Mouse (Mus musculus) spleen, postnatal 4 days (tissue): ENCODE data around the gene 1110059E24Rik.
A peak's percentile ranks its signal among the peaks of the same experiment; 100 is the strongest.
"Not testable (repeated sequence)": the region's sequence is repeated elsewhere in the genome, so short reads cannot be mapped to it uniquely, and the experiment has no call there.

Source experiments
- DNase-seq, 2 experiments: peaks; one replicate each; pipeline ENCODE4 v3.0.0; 2022; ENCODE audit warnings: low spot score in 2 of 2

Gene 1110059E24Rik

GRCm38 (mm10) chr19:21626271-21626988, 26.3 kb downstream of the 1110059E24Rik start:
- no peak for DNase-seq

DNA sequence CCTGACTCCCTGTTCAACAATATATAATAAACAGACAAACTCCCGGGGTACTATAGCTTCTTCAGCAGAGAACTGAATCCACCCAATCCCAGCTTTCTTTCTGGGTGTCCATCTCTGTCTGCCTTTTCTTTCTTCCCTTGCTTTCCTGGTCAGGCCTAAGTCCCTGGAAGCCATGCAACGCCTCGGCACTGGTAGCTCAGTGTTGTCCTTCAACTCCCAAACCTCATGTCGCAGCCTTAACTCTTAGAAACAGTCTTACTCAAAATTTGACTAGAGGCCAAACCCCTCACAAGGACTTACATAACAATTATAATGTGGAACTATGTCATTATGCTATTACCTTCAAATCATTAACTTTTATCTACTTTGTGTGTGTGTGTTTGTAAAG, 28.6 kb downstream of the 1110059E24Rik start:
- no peak for DNase-seq

- no peak for DNase-seq
Observed at GRCm38 (mm10) chr19:21623410-21624147, 29.2 kb downstream of the 1110059E24Rik start.

DNA sequence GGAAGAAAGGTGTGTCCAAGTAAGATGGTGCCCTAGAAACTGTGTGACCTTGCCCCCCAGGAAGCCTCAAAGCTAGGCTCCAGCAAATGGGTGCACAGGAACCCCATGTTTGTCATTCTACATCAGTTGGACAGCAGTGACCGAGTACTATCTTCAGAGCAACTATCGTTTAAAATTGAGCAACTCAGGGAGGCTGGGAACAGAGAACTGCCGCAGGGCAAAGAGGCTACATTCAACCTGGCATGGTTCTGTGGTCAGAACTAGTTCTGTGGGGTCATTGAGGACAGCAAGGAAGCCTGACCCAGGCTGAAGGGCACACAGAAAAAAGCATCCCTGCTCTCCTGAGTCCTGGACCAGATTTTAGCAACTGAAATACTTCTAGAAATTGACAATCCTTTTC, 37.0 kb downstream of the 1110059E24Rik start:
- DNase-seq: no peak

DNA sequence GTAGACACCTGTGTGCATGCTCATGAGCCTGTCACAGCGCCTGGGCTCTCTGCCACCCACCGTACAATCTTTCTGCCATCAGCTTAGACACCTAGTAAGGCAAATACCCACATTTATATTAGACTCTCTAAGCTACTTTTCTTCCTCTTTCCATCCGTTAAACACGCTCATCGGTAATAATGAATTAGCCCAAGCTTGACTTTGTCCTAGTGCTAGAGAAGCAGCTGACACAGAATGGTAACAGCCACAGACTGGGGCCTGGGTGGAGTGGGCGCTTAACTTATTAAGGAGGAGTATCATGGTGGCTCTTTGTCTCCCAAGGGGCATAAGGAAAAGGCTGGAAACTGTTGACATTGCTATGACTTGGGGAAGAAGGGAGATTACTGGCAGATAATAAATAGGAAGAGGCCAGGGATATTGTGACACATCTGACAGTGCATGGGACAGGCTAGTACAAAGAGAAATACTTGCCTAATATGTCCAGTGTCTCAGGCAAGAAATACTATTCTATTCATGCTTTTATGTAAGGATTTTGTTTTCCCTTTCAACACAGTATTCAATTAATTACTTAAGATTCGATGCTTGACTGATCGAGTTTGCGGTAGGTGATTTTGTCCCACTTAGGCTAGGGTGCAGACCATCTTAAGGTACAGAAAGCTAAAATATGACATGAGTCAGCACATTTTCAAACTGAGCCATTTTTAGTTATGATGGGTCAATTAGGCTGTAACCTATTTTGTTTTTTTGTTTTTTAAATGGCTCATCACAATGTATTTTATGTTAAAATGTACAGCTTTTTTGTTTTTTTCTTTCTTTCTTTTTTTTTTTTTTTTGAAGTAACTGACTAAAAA, 40.8 kb downstream of the 1110059E24Rik start:
- no peak for DNase-seq

DNA sequence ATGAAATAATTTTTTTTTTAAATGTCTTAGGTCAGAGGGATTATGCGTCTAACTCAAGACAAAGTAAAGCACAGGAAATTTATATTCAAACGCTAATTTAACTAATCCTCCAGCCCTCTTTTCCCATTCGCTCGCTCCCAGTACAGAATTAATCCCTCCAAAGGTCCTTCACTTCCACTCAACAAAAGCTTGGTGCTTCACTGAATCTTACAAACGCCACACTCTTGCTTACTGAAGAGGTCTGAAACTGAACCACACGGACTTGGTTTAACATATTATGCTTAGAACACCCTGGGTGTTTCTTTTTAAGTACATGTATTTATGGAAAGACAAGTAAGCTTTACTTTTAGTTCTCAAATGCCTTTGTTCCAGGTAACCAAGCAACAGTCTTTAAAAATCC, 41.5 kb downstream of the 1110059E24Rik start:
- no peak for DNase-seq

DNA sequence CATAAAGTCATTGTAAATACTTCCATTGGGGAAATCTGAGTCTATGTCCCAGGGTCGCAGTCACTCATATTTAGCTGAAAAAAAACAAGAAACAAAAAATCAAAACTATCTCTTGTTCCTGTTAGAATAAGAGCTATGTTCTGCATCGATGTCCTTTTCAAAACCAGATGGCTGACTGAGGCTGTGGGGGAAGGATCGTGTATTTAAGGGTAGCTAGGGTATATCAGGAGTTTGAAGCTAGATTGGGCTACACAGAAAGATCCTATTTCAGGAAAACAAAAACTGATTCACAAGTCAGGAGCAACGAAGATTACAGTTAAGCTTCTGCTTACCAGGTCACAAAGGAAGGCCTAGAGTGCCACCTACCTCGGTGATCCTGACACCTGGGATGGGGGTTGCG, 42.5 kb downstream of the 1110059E24Rik start:
- DNase-seq: no peak

GRCm38 (mm10) chr19:21605294-21605693, 47.5 kb downstream of the 1110059E24Rik start:
- no peak for DNase-seq

DNA sequence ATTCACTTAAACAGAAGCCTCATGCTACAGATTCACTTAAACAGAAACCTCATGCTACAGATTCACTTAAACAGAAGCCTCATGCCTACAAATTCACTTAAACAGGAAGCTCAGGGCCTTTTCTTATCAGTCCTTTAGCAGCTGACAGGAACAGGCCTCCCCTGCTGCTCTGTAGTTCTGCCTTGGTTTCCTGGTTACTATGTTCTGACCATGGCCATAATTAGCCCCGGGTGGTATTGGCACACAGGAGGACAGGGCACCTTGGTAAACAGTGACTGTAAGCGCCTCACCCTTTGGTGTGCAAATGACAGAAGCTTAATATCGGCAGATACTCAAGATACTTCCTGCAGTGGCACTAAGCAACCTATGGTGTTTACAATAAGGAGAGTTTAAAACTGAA, 48.9 kb downstream of the 1110059E24Rik start:
- DNase-seq: no peak

DNA sequence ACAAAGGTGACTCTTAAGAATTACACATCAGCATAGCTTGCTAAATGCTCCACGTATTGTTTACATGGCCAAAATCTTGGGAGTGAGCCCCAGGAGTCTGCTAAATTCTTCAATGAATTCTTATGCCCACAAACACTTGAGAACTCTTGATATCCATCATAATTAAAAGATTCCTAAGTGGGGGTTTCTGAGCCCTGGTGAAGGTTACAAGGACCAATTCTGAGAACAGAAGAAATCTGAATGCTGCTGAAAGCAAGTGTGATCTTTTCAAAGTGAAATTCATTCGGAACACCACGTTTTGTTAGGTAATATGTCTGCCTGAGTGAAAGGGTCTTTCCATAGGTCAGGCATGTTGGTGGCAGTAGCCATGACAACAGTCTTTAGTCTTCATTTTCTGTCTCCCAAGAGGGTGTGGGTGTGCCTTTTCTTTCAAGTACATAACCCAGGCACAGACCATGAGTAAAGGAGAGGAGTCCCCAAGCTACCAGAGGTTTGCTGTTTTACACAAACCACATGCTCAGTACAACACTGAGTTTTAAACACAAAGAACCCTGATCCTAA, 51.2 kb downstream of the 1110059E24Rik start:
- no peak for DNase-seq

GRCm38 (mm10) chr19:21598659-21599352, 54.0 kb downstream of the 1110059E24Rik start:
- no peak for DNase-seq

DNA sequence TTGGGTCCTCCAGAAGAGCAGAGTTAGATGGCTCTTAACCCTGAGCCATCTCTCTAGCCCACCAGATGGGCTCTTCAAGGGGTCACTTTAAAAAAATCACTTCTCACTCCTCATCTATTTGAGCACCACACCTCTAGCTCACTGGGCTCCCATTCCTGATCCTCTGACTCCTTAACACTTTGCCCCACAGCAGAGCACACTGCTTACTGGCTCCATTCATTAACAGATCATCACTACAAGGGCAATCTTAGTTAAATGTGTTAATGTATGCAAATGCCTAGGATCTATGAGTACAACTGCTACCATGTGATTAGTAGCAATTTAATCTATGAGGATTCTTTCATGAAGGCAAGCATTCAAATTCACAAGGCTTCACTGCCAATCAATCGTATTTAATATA, 58.1 kb downstream of the 1110059E24Rik start:
- no peak for DNase-seq

GRCm38 (mm10) chr19:21592216-21592615, 60.6 kb downstream of the 1110059E24Rik start:
- DNase-seq: not testable (repeated sequence)

- no peak for DNase-seq
Observed at GRCm38 (mm10) chr19:21589888-21590287, 62.9 kb downstream of the 1110059E24Rik start.

DNA sequence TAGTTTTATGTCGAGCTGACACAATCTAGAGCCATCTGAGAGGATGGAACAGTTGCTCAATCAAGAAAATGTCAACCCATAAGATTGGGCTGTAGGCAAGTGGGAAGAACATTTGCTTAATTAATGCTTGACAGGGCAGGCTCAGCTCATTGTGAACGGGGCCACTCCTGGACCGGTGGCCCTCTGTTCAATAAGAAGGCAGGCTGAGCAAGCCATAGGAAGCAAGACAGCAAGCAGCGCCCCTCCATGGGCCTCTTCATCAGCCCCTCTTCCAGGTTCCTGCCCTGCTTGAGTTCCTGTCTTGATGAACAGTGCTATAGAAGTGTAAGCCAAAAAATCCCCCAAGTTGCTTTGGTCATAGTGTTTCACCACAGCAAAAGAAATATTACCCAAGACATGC, 65.2 kb downstream of the 1110059E24Rik start:
- DNase-seq: peak in 1 of 2 experiments; percentile 54

GRCm38 (mm10) chr19:21586546-21586945, 66.2 kb downstream of the 1110059E24Rik start:
- no peak for DNase-seq

- peak in 1 of 2 experiments; percentile 56 for DNase-seq
Observed at GRCm38 (mm10) chr19:21585868-21586267, 66.9 kb downstream of the 1110059E24Rik start.

GRCm38 (mm10) chr19:21583986-21584385, 68.8 kb downstream of the 1110059E24Rik start:
- peak in 1 of 2 experiments; percentile 51 for DNase-seq

GRCm38 (mm10) chr19:21583523-21583984, 69.2 kb downstream of the 1110059E24Rik start:
- peak in 1 of 2 experiments; percentile 59 for DNase-seq

GRCm38 (mm10) chr19:21581404-21581803, 71.4 kb downstream of the 1110059E24Rik start:
- DNase-seq: no peak

- no peak for DNase-seq
Observed at GRCm38 (mm10) chr19:21579896-21580295, 72.9 kb downstream of the 1110059E24Rik start.
